Mouse (Mus musculus) G1E (cell line): ENCODE measurements at regions not wholly inside any gene's neighbourhood (a gene's known extent, or its start where the extent isn't known, plus 50 kb on each side); places are given as distances from the start of the nearest gene placed in this dataset.

ENCODE experiments used
- ATAC-seq: 2 replicates; pipeline ENCODE4 v1.8.0; 2016; ENCODE audit warnings: mild to moderate bottlenecking; ENCODE audit not compliant: insufficient number of reproducible peaks, poor library complexity, low FRiP score, severe bottlenecking; ENCODE audit errors: extremely low read depth
- DNase-seq: peaks from one replicate; pipeline ENCODE4 v3.0.0; 2012; ENCODE audit warnings: low spot score
- H3K27me3 ChIP-seq: 2 replicates; pipeline ENCODE4 v1.6.1; 2012; ENCODE audit warnings: mild to moderate bottlenecking, low read length, inconsistent platforms; ENCODE audit not compliant: insufficient read depth
- H3K36me3 ChIP-seq: replicated peaks from 2 replicates; pipeline ENCODE3; 2012; ENCODE audit warnings: mild to moderate bottlenecking, inconsistent platforms
- H3K4me1 ChIP-seq: 2 replicates; pipeline ENCODE4 v1.6.1; 2012; ENCODE audit warnings: low read depth, low read length, inconsistent platforms, mixed read lengths; ENCODE audit not compliant: insufficient read depth
- H3K4me3 ChIP-seq: 2 replicates; pipeline ENCODE4 v1.5.1; 2012; ENCODE audit warnings: low read depth, mild to moderate bottlenecking, inconsistent platforms, low read length, moderate library complexity, mixed read lengths
- H3K9me3 ChIP-seq: replicated peaks from 2 replicates; pipeline ENCODE4 v1.6.1; 2012; ENCODE audit warnings: inconsistent platforms
- CTCF ChIP-seq: IDR thresholded peaks from 2 replicates; pipeline ENCODE4 v1.5.1; 2012; ENCODE audit warnings: low read depth, low read length, inconsistent platforms, mixed read lengths
- GATA1 ChIP-seq: IDR thresholded peaks from 2 replicates; pipeline ENCODE4 v1.6.1; 2012; ENCODE audit warnings: borderline replicate concordance, low read length, inconsistent platforms, mixed read lengths
- GATA2 ChIP-seq: IDR thresholded peaks from 2 replicates; pipeline ENCODE4 v1.6.1; 2012; ENCODE audit warnings: low read depth, low read length, inconsistent platforms, borderline replicate concordance
- POLR2AphosphoS5 ChIP-seq: IDR thresholded peaks from 2 replicates; pipeline ENCODE4 v1.6.1; 2012; ENCODE audit warnings: low read depth, low read length, inconsistent platforms; ENCODE audit not compliant: insufficient replicate concordance
- TAL1 ChIP-seq: conservative IDR thresholded peaks from 2 replicates; pipeline ENCODE4 v1.6.1; 2012; ENCODE audit warnings: low read depth, low read length, inconsistent platforms, mixed read lengths

- ATAC-seq: no peak
- no peaks in the 10 kb centered on the region for H3K4me1 ChIP-seq
- peaks cover 91% of the 10 kb centered on the region for H3K9me3 ChIP-seq
- no peak overlapping the region for H3K4me3 ChIP-seq
- no peak for DNase-seq
- no peaks in the 10 kb centered on the region for H3K36me3 ChIP-seq
- H3K27me3 ChIP-seq: no peaks in the 10 kb centered on the region
- TF ChIP-seq CTCF (no peak), GATA2 (no peak), POLR2AphosphoS5 (no peak), GATA1 (no peak), TAL1 (no peak)
Measured at GRCm38 (mm10) chr2:173382176-173382813, 106.0 kb upstream of the Pmepa1 start.

DNA sequence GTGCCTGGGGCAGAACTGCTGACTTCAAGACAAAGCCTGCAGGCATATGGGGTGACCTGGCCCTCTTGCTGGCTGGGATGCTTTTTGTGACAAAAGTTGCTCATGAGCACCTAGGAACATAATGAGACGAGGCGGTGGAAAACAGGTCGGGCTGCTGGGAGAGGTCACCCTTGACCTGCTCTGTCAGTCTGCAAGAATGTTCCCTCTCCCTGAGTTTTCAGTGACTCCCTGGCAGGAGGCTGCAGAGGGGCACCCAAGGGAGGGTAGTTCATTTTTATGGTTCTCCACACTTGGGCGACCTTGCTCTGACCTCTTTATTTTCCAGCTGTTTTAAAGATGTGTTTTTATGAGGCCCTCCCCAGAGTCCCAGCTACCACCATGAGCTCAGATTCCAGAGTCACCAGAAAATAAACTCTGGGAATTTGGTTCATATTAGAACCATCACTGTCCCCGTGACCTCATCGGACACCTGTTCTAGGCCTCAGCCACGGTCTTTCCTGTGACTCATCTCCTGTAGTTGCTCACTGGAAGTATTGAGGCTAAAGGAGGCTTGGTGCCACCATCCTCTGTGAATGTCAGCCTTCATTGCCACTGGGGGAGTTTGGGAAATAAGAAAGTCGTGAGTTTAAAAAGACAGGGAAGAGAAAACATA, 108.7 kb upstream of the Pmepa1 start:
- H3K36me3 ChIP-seq: no peaks in the 10 kb centered on the region
- no peak for TF ChIP-seq CTCF
- TF ChIP-seq GATA2: no peak
- TF ChIP-seq TAL1: no peak
- TF ChIP-seq GATA1: no peak
- no peak for TF ChIP-seq POLR2AphosphoS5
- H3K9me3 ChIP-seq: peaks cover 93% of the 10 kb centered on the region
- DNase-seq (no peak), ATAC-seq (no peak)
- no peaks in the 10 kb centered on the region for H3K27me3 ChIP-seq
- no peaks in the 10 kb centered on the region for H3K4me1 ChIP-seq
- H3K4me3 ChIP-seq: no peak overlapping the region

DNA sequence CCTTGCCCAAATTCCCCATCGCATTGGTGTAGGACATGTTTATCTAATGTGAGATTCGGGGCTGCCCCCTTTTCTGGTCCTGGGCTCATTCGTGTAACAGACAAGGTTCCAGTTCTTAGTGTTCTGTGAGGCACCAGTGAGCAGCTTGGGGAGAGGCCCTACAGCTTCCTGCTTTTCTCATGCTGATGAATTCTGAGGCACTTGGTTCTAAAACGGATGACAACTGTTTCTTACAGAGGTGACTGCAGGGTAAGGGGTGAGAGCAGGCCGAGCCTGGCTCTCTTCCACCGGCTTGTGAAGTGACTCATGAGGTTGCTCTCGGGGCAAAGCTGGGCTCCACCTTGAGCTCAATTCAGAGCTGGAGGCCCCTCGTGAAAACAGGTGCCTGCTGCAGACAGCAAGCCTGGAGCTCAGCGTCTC, 109.4 kb upstream of the Pmepa1 start:
- no peaks in the 10 kb centered on the region for H3K4me1 ChIP-seq

DNA sequence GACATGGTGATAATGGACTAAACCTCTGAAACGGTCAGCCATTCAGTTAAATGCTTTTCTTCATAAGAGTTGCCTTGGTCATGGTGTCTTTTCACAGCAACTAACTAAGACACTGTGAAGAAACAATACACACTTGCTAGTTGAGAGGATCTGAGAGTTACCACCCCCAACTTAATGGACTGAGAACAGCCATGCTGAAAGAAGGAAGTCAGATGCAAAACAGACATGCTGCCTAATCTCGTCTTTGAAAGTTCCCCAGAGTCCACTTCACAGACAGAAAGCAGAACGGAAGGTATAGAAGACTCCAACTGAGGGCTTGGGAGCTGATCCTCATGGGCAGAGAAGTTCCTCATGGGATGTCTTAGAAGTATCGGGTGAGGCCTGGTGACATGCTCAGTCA, 111.8 kb upstream of the Pmepa1 start:
- H3K27me3 ChIP-seq: no peaks in the 10 kb centered on the region
- TF ChIP-seq CTCF (no peak), GATA1 (no peak), GATA2 (no peak), POLR2AphosphoS5 (no peak)
- ATAC-seq: no peak
- no peak for DNase-seq
- H3K4me3 ChIP-seq: no peak overlapping the region
- H3K9me3 ChIP-seq: peaks cover 85% of the 10 kb centered on the region
- H3K36me3 ChIP-seq: no peaks in the 10 kb centered on the region
- no peaks in the 10 kb centered on the region for H3K4me1 ChIP-seq

More for the DNA sequence above, 109.4 kb upstream of the Pmepa1 start:
- no peaks in the 10 kb centered on the region for H3K36me3 ChIP-seq
- no peak overlapping the region for H3K4me3 ChIP-seq
- DNase-seq: no peak
- H3K27me3 ChIP-seq: no peaks in the 10 kb centered on the region
- peaks cover 89% of the 10 kb centered on the region for H3K9me3 ChIP-seq
- TF ChIP-seq GATA1: no peak
- no peak for TF ChIP-seq GATA2
- TF ChIP-seq TAL1: no peak
- TF ChIP-seq POLR2AphosphoS5: no peak
- TF ChIP-seq CTCF: no peak
- ATAC-seq: no peak

GRCm38 (mm10) chr2:173392557-173393323, 116.4 kb upstream of the Pmepa1 start:
- Histone ChIP-seq H3K36me3 (no peaks in the 10 kb centered on the region), H3K9me3 (peaks cover 87% of the 10 kb centered on the region), H3K27me3 (no peaks in the 10 kb centered on the region), H3K4me3 (no peak overlapping the region), H3K4me1 (no peaks in the 10 kb centered on the region)
- DNase-seq (no peak), ATAC-seq (no peak)
- TF ChIP-seq TAL1 (no peak), POLR2AphosphoS5 (no peak)

GRCm38 (mm10) chr2:173393324-173393592, 116.9 kb upstream of the Pmepa1 start:
- H3K27me3 ChIP-seq: no peaks in the 10 kb centered on the region
- no peaks in the 10 kb centered on the region for H3K36me3 ChIP-seq
- TF ChIP-seq GATA2 (no peak), TAL1 (no peak), POLR2AphosphoS5 (no peak), CTCF (no peak), GATA1 (no peak)
- H3K9me3 ChIP-seq: peaks cover 87% of the 10 kb centered on the region
- ATAC-seq (no peak), DNase-seq (no peak)
- H3K4me3 ChIP-seq: no peak overlapping the region
- no peaks in the 10 kb centered on the region for H3K4me1 ChIP-seq
